Mouse (Mus musculus) gastrocnemius, postnatal 36 days (tissue): ENCODE results near the gene Pnkd. TPM values are rescaled to one million over a fixed set of nuclear protein-coding genes. Genes with fewer than 3 reads are reported as not detected.
"Not testable (repeated sequence)": the region's sequence is repeated elsewhere in the genome, so short reads cannot be mapped to it uniquely, and the experiment has no call there.

Experiments
- DNase-seq, 2 experiments: peaks; one replicate each; pipeline ENCODE4 v3.0.0; 2022
- intact Hi-C: fragments of 180-260 bp; cut with DNase I; formaldehyde crosslinking; loops from one replicate; pipeline ENCODE4 v1.15.1; 2025
- microRNA-seq, 2 experiments: library from miRNA; unstranded; fragments of <30 nt; microRNA quantifications; one replicate each; pipeline ENCODE4 v1.2.0; 2021
- total RNA-seq, 2 experiments: library from RNA; stranded (reverse); gene quantifications; 2 replicates each; pipeline ENCODE4 v1.2.3; 2021

Gene Pnkd
- total RNA-seq, 2 experiments from 2014 or later: 53.4 to 54.8 TPM

GRCm38 (mm10) chr1:74396456-74397222 lies 111.9 kb downstream of the Pnkd start:
- DNase-seq, intact Hi-C loops: not testable (repeated sequence)

GRCm38 (mm10) chr1:74397268-74397918 lies 112.7 kb downstream of the Pnkd start:
- intact Hi-C loops: no loop called here
- DNase-seq: peak; percentile 99

- intact Hi-C loops: no loop called here
- DNase-seq: peak; percentile 55 to 61
These were observed 113.3 kb downstream of the Pnkd start for GRCm38 (mm10) chr1:74397919-74398451.

- intact Hi-C loops: loop anchor here (5.0 kb wide), 1 partner anchor 37 kb away; no protein-coding TSS in a partner anchor
- DNase-seq: no peak
These were observed 115.8 kb downstream of the Pnkd start for GRCm38 (mm10) chr1:74400531-74400930.

- intact Hi-C loops: loop anchor here (5.0 kb wide), 1 partner anchor 36 kb away; no protein-coding TSS in a partner anchor
- no peak for DNase-seq
These were observed 116.4 kb downstream of the Pnkd start for GRCm38 (mm10) chr1:74401015-74401702.

Small RNA genes within 50 kb of the gene (microRNA-seq; reads per million reads assigned to microRNA genes)
- 29,745 to 34,761 reads per million in 2 experiments for gene Mir26b

Other genes starting within 250 kb of the Pnkd start
- 100 to 1,000 TPM; 194 to 248 TPM for gene Tns1, start 160.5 kb upstream of the Pnkd start, total RNA-seq
- gene Rufy4, start 159.4 kb upstream of the Pnkd start, total RNA-seq: under 1 TPM in 1 of 2 experiments, not detected in 1; 0.10 TPM
- gene Cxcr2, start 130.9 kb upstream of the Pnkd start, total RNA-seq: not detected
- gene Cxcr1, start 90.3 kb upstream of the Pnkd start, total RNA-seq: not detected
- gene Arpc2, start 48.8 kb upstream of the Pnkd start, total RNA-seq: 10 to 100 TPM; 56.1 to 65.1 TPM
- gene Gpbar1, start 6.4 kb upstream of the Pnkd start, total RNA-seq: not detected
- gene Aamp, start 192 bp upstream of the Pnkd start, total RNA-seq: 10 to 100 TPM; 64.7 to 71.3 TPM
- 10 to 100 TPM; 23.0 to 28.8 TPM for gene Tmbim1, start 20.7 kb downstream of the Pnkd start, total RNA-seq
- gene Catip, start 77.2 kb downstream of the Pnkd start, total RNA-seq: under 1 TPM in 1 of 2 experiments, not detected in 1; 0.12 TPM
- 1 to 10 TPM; 3.0 to 3.9 TPM for gene Slc11a1, start 90.3 kb downstream of the Pnkd start, total RNA-seq
- gene Ctdsp1, start 106.6 kb downstream of the Pnkd start, total RNA-seq: 10 to 100 TPM; 82.2 to 97.4 TPM
- gene Vil1, start 124.4 kb downstream of the Pnkd start, total RNA-seq: not detected
- gene Cnot9, start 221.1 kb downstream of the Pnkd start, total RNA-seq: 10 to 100 TPM; 11.1 to 11.6 TPM